Comparison of ENCODE assay signal across 14 mouse cellular contexts in genomic region chr19:44476541-44476940, GRCm38 (mm10). TPM values are rescaled to one million over a fixed set of nuclear protein-coding genes. Genes with fewer than 3 reads are reported as not detected.
DNase-seq lines count a peak whose midpoint lies in the region; ATAC-seq and TF ChIP-seq lines count a peak whose summit lies in the region.
"Had no signal": no experiment of that assay in that cellular context is flagged by ENCODE, and none has a peak within 500 bp of the region (broad histone marks: within the 10 kb centered on the region; RNA-seq: fewer than 3 reads in every experiment).

No protein-coding gene starts in this region.

- peak; percentile 47 for TF ChIP-seq CTCF in liver, postnatal 0 days (IDR thresholded peaks at IDR 0.05; ENCODE audit: low read depth)
- TF ChIP-seq CTCF in MEL (IDR thresholded peaks at IDR 0.05 in 2 of 3, conservative IDR thresholded peaks at IDR 0.05 in 1 of 3; ENCODE audit: control insufficient read depth in 1 of 3, insufficient read depth in 1 of 3, low read depth in 2 of 3, low read length in 3 of 3, poor library complexity in 1 of 3, severe bottlenecking in 1 of 3): peak; percentile 13 to 68 (median 60); a peak in 4 of 6 replicates

- no peak overlapping the region for H3K4me3 ChIP-seq in forebrain, embryonic 11.5 days (ENCODE audit: low read depth, low read length)
- no peak overlapping the region for H3K4me3 ChIP-seq in forebrain, embryonic 13.5 days
- no peak overlapping the region for H3K4me3 ChIP-seq in liver, postnatal 0 days (ENCODE audit: low read depth, low read length)
- H3K4me3 ChIP-seq in MEL (ENCODE audit: control insufficient read depth in 1 of 2, insufficient read depth in 1 of 2, low read depth in 2 of 2, low read length in 2 of 2): no peak overlapping the region
- H3K4me3 ChIP-seq: hindbrain, embryonic 15.5 days; limb, embryonic 15.5 days; midbrain, embryonic 12.5 days had no signal

- no peak overlapping the region for H3K9ac ChIP-seq in forebrain, embryonic 11.5 days (ENCODE audit: low read length)
- H3K9ac ChIP-seq in forebrain, embryonic 13.5 days: no peak overlapping the region
- no peak overlapping the region for H3K9ac ChIP-seq in liver, postnatal 0 days (replicated peaks)
- no peak overlapping the region for H3K9ac ChIP-seq in MEL (ENCODE audit: control insufficient read depth, low read depth, low read length, poor library complexity, severe bottlenecking)
- H3K9ac ChIP-seq: hindbrain, embryonic 15.5 days; limb, embryonic 15.5 days; midbrain, embryonic 12.5 days had no signal

- TF ChIP-seq EP300 in liver, postnatal 0 days (IDR thresholded peaks at IDR 0.05; ENCODE audit: low read depth): no peak
- no peak for TF ChIP-seq EP300 in MEL (IDR thresholded peaks at IDR 0.05; ENCODE audit: low read depth in 1 of 2, low read length in 2 of 2)

- no peak overlapping the region for H3K27ac ChIP-seq in forebrain, embryonic 11.5 days (ENCODE audit: low read depth, low read length)
- no peak overlapping the region for H3K27ac ChIP-seq in forebrain, embryonic 13.5 days
- no peak overlapping the region for H3K27ac ChIP-seq in liver, postnatal 0 days (ENCODE audit: low read depth)
- no peak overlapping the region for H3K27ac ChIP-seq in MEL (ENCODE audit: control insufficient read depth, low read depth, low read length)
- H3K27ac ChIP-seq: hindbrain, embryonic 15.5 days; limb, embryonic 15.5 days; midbrain, embryonic 12.5 days had no signal

- 0 out of 2 replicates have a peak, but pooled peaks cover 2% of the 10 kb centered on the region for H3K27me3 ChIP-seq in forebrain, embryonic 11.5 days (ENCODE audit: control insufficient read depth, insufficient read depth, low read length)
- peaks cover 16% of the 10 kb centered on the region for H3K27me3 ChIP-seq in forebrain, embryonic 13.5 days
- H3K27me3 ChIP-seq in liver, postnatal 0 days (ENCODE audit: insufficient read depth, low read length): no peaks in the 10 kb centered on the region
- H3K27me3 ChIP-seq in MEL (ENCODE audit: control insufficient read depth in 1 of 2, insufficient read depth in 2 of 2, low read length in 2 of 2): peaks cover 6 to 7% of the 10 kb centered on the region in 2 experiments
- H3K27me3 ChIP-seq: limb, embryonic 15.5 days had no signal

- TF ChIP-seq POLR2A in MEL (IDR thresholded peaks at IDR 0.05; ENCODE audit: control insufficient read depth in 1 of 2, insufficient read depth in 1 of 2, low read depth in 1 of 2, low read length in 2 of 2, poor library complexity in 1 of 2): no peak

- WGBS in forebrain, embryonic 11.5 days: 56% methylated on average over 3 of the region's 3 CpGs
- 53% methylated on average over 3 of the region's 3 CpGs for WGBS in forebrain, embryonic 13.5 days
- 43% methylated on average over 3 of the region's 3 CpGs for WGBS in liver, postnatal 0 days (ENCODE audit: insufficient replicate concordance)

- H3K79me2 ChIP-seq in MEL (ENCODE audit: control insufficient read depth, insufficient read depth, low read length, poor library complexity): no peaks in the 10 kb centered on the region

- no peaks in the 10 kb centered on the region for H3K36me3 ChIP-seq in forebrain, embryonic 11.5 days (ENCODE audit: control insufficient read depth, insufficient read depth, low read length)
- H3K36me3 ChIP-seq in forebrain, embryonic 13.5 days (ENCODE audit: poor library complexity, severe bottlenecking): no peaks in the 10 kb centered on the region
- no peaks in the 10 kb centered on the region for H3K36me3 ChIP-seq in liver, postnatal 0 days (replicated peaks; ENCODE audit: insufficient read depth, low read length)
- no peaks in the 10 kb centered on the region for H3K36me3 ChIP-seq in MEL (ENCODE audit: control insufficient read depth in 1 of 2, insufficient read depth in 2 of 2, low read length in 2 of 2)
- H3K36me3 ChIP-seq: hindbrain, embryonic 15.5 days; limb, embryonic 15.5 days; midbrain, embryonic 12.5 days had no signal

- TF ChIP-seq RAD21 in MEL (IDR thresholded peaks at IDR 0.05; ENCODE audit: low read depth, low read length): peak; percentile 31

- peak; percentile 34 for DNase-seq in forebrain, embryonic 11.5 days (ENCODE audit: low spot score)
- no peak for DNase-seq in liver, postnatal 0 days
- DNase-seq in liver (no peak), MEL (ENCODE audit: low read depth, low spot score) (peak; percentile 58)
- DNase-seq in retina, embryonic 14.5 days (ENCODE audit: low spot score): peak; percentile 66
- no peak for DNase-seq in spleen, postnatal 10 days (ENCODE audit: low spot score in 2 of 2)
- DNase-seq in right cerebral cortex, postnatal 36 days (ENCODE audit: low spot score in 2 of 2): no peak
- DNase-seq: adrenal gland, postnatal 25 days; cerebellum, adult 9-11 months; heart, adult 11 months had no signal

- H3K9me3 ChIP-seq in forebrain, embryonic 11.5 days (ENCODE audit: control insufficient read depth, low read length): no peaks in the 10 kb centered on the region
- H3K9me3 ChIP-seq in forebrain, embryonic 13.5 days (replicated peaks): no peaks in the 10 kb centered on the region
- H3K9me3 ChIP-seq in liver, postnatal 0 days (ENCODE audit: low read length): no peaks in the 10 kb centered on the region
- no peaks in the 10 kb centered on the region for H3K9me3 ChIP-seq in MEL (replicated peaks; ENCODE audit: insufficient read depth, low read length)
- H3K9me3 ChIP-seq: hindbrain, embryonic 15.5 days; limb, embryonic 15.5 days; midbrain, embryonic 12.5 days had no signal

- H3K4me1 ChIP-seq in forebrain, embryonic 11.5 days (replicated peaks; ENCODE audit: control insufficient read depth, insufficient read depth, low read length): no peaks in the 10 kb centered on the region
- no peaks in the 10 kb centered on the region for H3K4me1 ChIP-seq in forebrain, embryonic 13.5 days
- H3K4me1 ChIP-seq in liver, postnatal 0 days (ENCODE audit: insufficient read depth): no peaks in the 10 kb centered on the region
- no peaks in the 10 kb centered on the region for H3K4me1 ChIP-seq in MEL (ENCODE audit: control insufficient read depth in 1 of 2, insufficient read depth in 2 of 2, low read length in 2 of 2)
- H3K4me1 ChIP-seq: hindbrain, embryonic 15.5 days; limb, embryonic 15.5 days; midbrain, embryonic 12.5 days had no signal

- ATAC-seq in forebrain, embryonic 11.5 days (replicated peaks; ENCODE audit: low FRiP score): no peak
- no peak for ATAC-seq in forebrain, embryonic 13.5 days
- no peak for ATAC-seq in liver, postnatal 0 days

- H3K4me2 ChIP-seq in forebrain, embryonic 11.5 days (ENCODE audit: low read depth, low read length, severe bottlenecking): no peak overlapping the region
- no peak overlapping the region for H3K4me2 ChIP-seq in forebrain, embryonic 13.5 days
- no peak overlapping the region for H3K4me2 ChIP-seq in liver, postnatal 0 days (ENCODE audit: low read depth, low read length)
- H3K4me2 ChIP-seq: hindbrain, embryonic 15.5 days; limb, embryonic 15.5 days; midbrain, embryonic 12.5 days had no signal

TF ChIP-seq in MEL, 35 proteins besides CTCF, POLR2A, EP300 and RAD21:
- TF ChIP-seq SMC3 (IDR thresholded peaks at IDR 0.05; ENCODE audit: low read depth, low read length) (peak; percentile 44), JUND (IDR thresholded peaks at IDR 0.05; ENCODE audit: low read depth, low read length) (no peak)
TF ChIP-seq in MEL: peak in this region for 1.

RNA-seq across cellular contexts. Expression of gene Wnt8b, which starts 16.7 kb away (rescaled TPM):
- polyA plus RNA-seq in forebrain, embryonic 11.5 days (2014; fragmentation: Nextera tagmentation; extraction: Ambion mirVana): 60.2 and 63.5 TPM in 2 replicates
- 8.1 and 16.7 TPM in 2 replicates for polyA plus RNA-seq in forebrain, embryonic 13.5 days (2015; fragmentation: Nextera tagmentation; extraction: Ambion mirVana)
- polyA plus RNA-seq in liver, postnatal 0 days (2015; fragmentation: Nextera tagmentation; extraction: Ambion mirVana): not detected in 2 replicates
- not detected in 2 replicates for total RNA-seq in MEL (2012; rRNA removed)
- polyA plus RNA-seq in MEL (2012; ENCODE audit: insufficient read depth in 1 of 2, insufficient read length in 2 of 2, low read depth in 1 of 2, low replicate concordance in 2 of 2, missing spikeins in 1 of 2): not detected
- polyA plus RNA-seq: limb, embryonic 15.5 days had no signal

Comparison
In these comparisons a context has a peak if more than half of its experiments do, and no peak if none do; other contexts are left out.
1. DNase-seq: peak in forebrain, embryonic 11.5 days (single experiment), MEL (single experiment) and retina, embryonic 14.5 days (single experiment); none in liver, postnatal 0 days (single experiment), liver (single experiment), spleen, postnatal 10 days (0 of 2) and right cerebral cortex, postnatal 36 days (0 of 2).